In genomic region chr11:16992880-16993279, GRCm38 (mm10) we compare ENCODE assay signal across 27 mouse cellular contexts. TPM values are rescaled to one million over a fixed set of nuclear protein-coding genes. Genes with fewer than 3 reads are reported as not detected.
A peak's percentile ranks its signal among the peaks of the same experiment; 100 is the strongest.
DNase-seq lines count a peak whose midpoint lies in the region; ATAC-seq and TF ChIP-seq lines count a peak whose summit lies in the region.
"Had no signal": no experiment of that assay in that cellular context is flagged by ENCODE, and none has a peak within 500 bp of the region (broad histone marks: within the 10 kb centered on the region; RNA-seq: fewer than 3 reads in every experiment).

No protein-coding gene starts in this region.

- H3K27me3 ChIP-seq in liver, embryonic 11.5 days (replicated peaks; ENCODE audit: control insufficient read depth, insufficient read depth, low read length), result no peaks in the 10 kb centered on the region
- H3K27me3 ChIP-seq in liver, postnatal 0 days (ENCODE audit: insufficient read depth, low read length), result no peaks in the 10 kb centered on the region
- H3K27me3 ChIP-seq: CH12.LX; embryonic facial prominence, embryonic 12.5 days; forebrain, embryonic 12.5 days had no signal

- no peak overlapping the region for H3K4me3 ChIP-seq in liver, embryonic 11.5 days (ENCODE audit: low read depth, low read length)
- H3K4me3 ChIP-seq in liver, postnatal 0 days (ENCODE audit: low read depth, low read length), result no peak overlapping the region
- H3K4me3 ChIP-seq: embryonic facial prominence, embryonic 10.5 days; embryonic facial prominence, embryonic 12.5 days; forebrain, embryonic 10.5 days; forebrain, embryonic 12.5 days had no signal

- H3K4me2 ChIP-seq in liver, embryonic 11.5 days, result no peak overlapping the region
- H3K4me2 ChIP-seq in liver, postnatal 0 days (ENCODE audit: low read depth, low read length), result no peak overlapping the region
- H3K4me2 ChIP-seq: embryonic facial prominence, embryonic 12.5 days; forebrain, embryonic 12.5 days had no signal

- no peaks in the 10 kb centered on the region; the same call in 1 of the 2 replicates for H3K4me1 ChIP-seq in liver, embryonic 11.5 days (replicated peaks; ENCODE audit: control insufficient read depth, insufficient read depth, low read length)
- no peaks in the 10 kb centered on the region for H3K4me1 ChIP-seq in liver, postnatal 0 days (ENCODE audit: insufficient read depth)
- H3K4me1 ChIP-seq: embryonic facial prominence, embryonic 10.5 days; embryonic facial prominence, embryonic 12.5 days; forebrain, embryonic 10.5 days; forebrain, embryonic 12.5 days had no signal

- no peak overlapping the region for H3K9ac ChIP-seq in liver, embryonic 11.5 days (ENCODE audit: low read depth, low read length)
- no peak overlapping the region for H3K9ac ChIP-seq in liver, postnatal 0 days (replicated peaks)
- H3K9ac ChIP-seq: embryonic facial prominence, embryonic 12.5 days; forebrain, embryonic 12.5 days had no signal

- DNase-seq in liver, embryonic 11.5 days (ENCODE audit: low spot score), result peak; percentile 15
- no peak for DNase-seq in liver, postnatal 0 days
- DNase-seq in retina, adult 2 months (ENCODE audit: low read depth, low spot score), result peak; percentile 8
- DNase-seq in retina, postnatal 1 day, result no peak
- DNase-seq in layer of hippocampus, adult 9-10 months (ENCODE audit: low spot score), result no peak
- no peak for DNase-seq in right cerebral cortex, adult 2 months (ENCODE audit: low spot score in 2 of 2)
- DNase-seq: adrenal gland, adult 2 months; adrenal gland, postnatal 10 days; adrenal gland, postnatal 25 days; B cell, adult 2 months; cerebellum, adult 11 months; cerebellum, adult 18-20 months; cerebellum, adult 8-10 months; cerebellum, adult 9-11 months; cerebellum, postnatal 14 days; cerebellum, postnatal 36 days had no signal

- TF ChIP-seq CTCF in liver, postnatal 0 days (IDR thresholded peaks at IDR 0.05; ENCODE audit: low read depth), result no peak

- H3K27ac ChIP-seq in liver, embryonic 11.5 days (ENCODE audit: low read depth, low read length), result no peak overlapping the region
- H3K27ac ChIP-seq in liver, postnatal 0 days (ENCODE audit: low read depth), result no peak overlapping the region
- H3K27ac ChIP-seq: embryonic facial prominence, embryonic 10.5 days; embryonic facial prominence, embryonic 12.5 days; forebrain, embryonic 10.5 days; forebrain, embryonic 12.5 days had no signal

- ATAC-seq in liver, embryonic 11.5 days (replicated peaks; ENCODE audit: low FRiP score), result no peak
- no peak for ATAC-seq in liver, postnatal 0 days
- 0 out of 2 replicates have a peak, but pooled peaks have one; percentile 34 for ATAC-seq in erythroid progenitor cell, adult 5-6 weeks (replicated peaks; ENCODE audit: low FRiP score, poor library complexity, severe bottlenecking)
- peak; percentile 95 for ATAC-seq in megakaryocyte-erythroid progenitor cell, adult 5-6 weeks (replicated peaks; ENCODE audit: low FRiP score, low TSS enrichment, poor library complexity, severe bottlenecking)
- ATAC-seq: CD4-positive, CD25-positive, alpha-beta regulatory T cell, adult 4 months; forebrain, embryonic 14.5 days; forebrain, embryonic 16.5 days had no signal

- H3K9me3 ChIP-seq in liver, embryonic 11.5 days (ENCODE audit: control insufficient read depth, low read length), result no peaks in the 10 kb centered on the region
- no peaks in the 10 kb centered on the region for H3K9me3 ChIP-seq in liver, postnatal 0 days (ENCODE audit: low read length)
- H3K9me3 ChIP-seq: embryonic facial prominence, embryonic 10.5 days; embryonic facial prominence, embryonic 12.5 days; forebrain, embryonic 10.5 days; forebrain, embryonic 12.5 days; G1E had no signal

- 78% methylated on average over 6 of the region's 6 CpGs for WGBS in liver, embryonic 11.5 days
- 68% methylated on average over 6 of the region's 6 CpGs for WGBS in liver, postnatal 0 days (ENCODE audit: insufficient replicate concordance)

- no peaks in the 10 kb centered on the region for H3K36me3 ChIP-seq in liver, embryonic 11.5 days (ENCODE audit: control insufficient read depth, insufficient read depth, low read length)
- H3K36me3 ChIP-seq in liver, postnatal 0 days (replicated peaks; ENCODE audit: insufficient read depth, low read length), result no peaks in the 10 kb centered on the region; the same call in 1 of the 2 replicates
- H3K36me3 ChIP-seq: embryonic facial prominence, embryonic 10.5 days; embryonic facial prominence, embryonic 12.5 days; forebrain, embryonic 10.5 days; forebrain, embryonic 12.5 days had no signal

- no peak for TF ChIP-seq EP300 in liver, postnatal 0 days (IDR thresholded peaks at IDR 0.05; ENCODE audit: low read depth)

RNA-seq across cellular contexts. Expression of gene Fbxo48, which starts 41.7 kb away (rescaled TPM):
- polyA plus RNA-seq in liver, embryonic 11.5 days (2014; fragmentation: Nextera tagmentation; extraction: Ambion mirVana), result 3.0 and 3.1 TPM in 2 replicates
- 0.75 TPM in 2 replicates for polyA plus RNA-seq in liver, postnatal 0 days (2015; fragmentation: Nextera tagmentation; extraction: Ambion mirVana)
- total RNA-seq in erythroid progenitor cell, adult 5-6 weeks (2015; ENCODE audit: low replicate concordance), result 22.7 and 59.5 TPM in 2 replicates
- 47.9 and 59.2 TPM in 2 replicates for total RNA-seq in erythroid progenitor cell, adult 5-6 weeks (2017; ENCODE audit: low replicate concordance)
- total RNA-seq in megakaryocyte-erythroid progenitor cell, adult 5-6 weeks (2014; fragmentation: Nextera tagmentation), result 11.2 and 17.8 TPM in 2 replicates
- 10.0 and 11.0 TPM in 2 replicates for total RNA-seq in megakaryocyte-erythroid progenitor cell, adult 5-6 weeks (2017)

RNA-seq across cellular contexts. Expression of gene Cnrip1, which starts 58.5 kb away (rescaled TPM):
- 11.8 and 13.0 TPM in 2 replicates for polyA plus RNA-seq in liver, embryonic 11.5 days (2014; fragmentation: Nextera tagmentation; extraction: Ambion mirVana)
- polyA plus RNA-seq in liver, postnatal 0 days (2015; fragmentation: Nextera tagmentation; extraction: Ambion mirVana), result 3.7 TPM in 2 replicates
- 4.6 TPM in 1 of 2 replicates, not detected in the other for total RNA-seq in erythroid progenitor cell, adult 5-6 weeks (2015; ENCODE audit: low replicate concordance)
- 0.23 TPM in 1 of 2 replicates, not detected in the other for total RNA-seq in erythroid progenitor cell, adult 5-6 weeks (2017; ENCODE audit: low replicate concordance)
- 0.70 and 0.92 TPM in 2 replicates for total RNA-seq in megakaryocyte-erythroid progenitor cell, adult 5-6 weeks (2014; fragmentation: Nextera tagmentation)
- 2.0 and 2.7 TPM in 2 replicates for total RNA-seq in megakaryocyte-erythroid progenitor cell, adult 5-6 weeks (2017)
- total RNA-seq: CH12.LX had no signal
- polyA plus RNA-seq: G1E had no signal

RNA-seq across cellular contexts. Expression of gene Plek, which starts 59.3 kb away (rescaled TPM):
- polyA plus RNA-seq in liver, embryonic 11.5 days (2014; fragmentation: Nextera tagmentation; extraction: Ambion mirVana), result 59.8 and 66.0 TPM in 2 replicates
- polyA plus RNA-seq in liver, postnatal 0 days (2015; fragmentation: Nextera tagmentation; extraction: Ambion mirVana), result 19.8 and 22.5 TPM in 2 replicates
- 13.7 and 31.0 TPM in 2 replicates for total RNA-seq in erythroid progenitor cell, adult 5-6 weeks (2015; ENCODE audit: low replicate concordance)
- 15.9 and 16.0 TPM in 2 replicates for total RNA-seq in erythroid progenitor cell, adult 5-6 weeks (2017; ENCODE audit: low replicate concordance)
- 1.7 and 10.1 TPM in 2 replicates for total RNA-seq in megakaryocyte-erythroid progenitor cell, adult 5-6 weeks (2014; fragmentation: Nextera tagmentation)
- total RNA-seq in megakaryocyte-erythroid progenitor cell, adult 5-6 weeks (2017), result 27.3 and 65.3 TPM in 2 replicates

Comparison
In these comparisons a context has a peak if more than half of its experiments do, and no peak if none do; other contexts are left out.
1. DNase-seq: peak in liver, embryonic 11.5 days (single experiment) and retina, adult 2 months (single experiment); none in liver, postnatal 0 days (single experiment), retina, postnatal 1 day (single experiment), layer of hippocampus, adult 9-10 months (single experiment) and right cerebral cortex, adult 2 months (0 of 2).
2. ATAC-seq: peak in erythroid progenitor cell, adult 5-6 weeks (single experiment) and megakaryocyte-erythroid progenitor cell, adult 5-6 weeks (single experiment); none in liver, embryonic 11.5 days (single experiment) and liver, postnatal 0 days (single experiment).